Mouse (Mus musculus): Measurements from ENCODE around the gene Lonp1.

The Lonp1 gene

GRCm38 (mm10) chr17:56588921-56589320 is 37.8 kb downstream of the Lonp1 start:
- DNase-seq (ENCODE audit: low spot score), result no peak

- no peak for DNase-seq (ENCODE audit: low spot score)
Measured at GRCm38 (mm10) chr17:56587773-56588172, 38.9 kb downstream of the Lonp1 start.

GRCm38 (mm10) chr17:56585171-56585821 is 41.4 kb downstream of the Lonp1 start:
- DNase-seq (ENCODE audit: low spot score), result peak; percentile 54

GRCm38 (mm10) chr17:56584257-56585130 is 42.2 kb downstream of the Lonp1 start, which contains the start of the genes Safb2 and Safb:
TSS of gene Safb2 (minus strand) at chr17:56584585.
TSS of gene Safb (plus strand) at chr17:56584825.
- DNase-seq (ENCODE audit: low spot score), result peak; percentile 99

- DNase-seq (ENCODE audit: low spot score), result peak; percentile 23
Measured at GRCm38 (mm10) chr17:56583611-56584256, 43.0 kb downstream of the Lonp1 start.

- DNase-seq (ENCODE audit: low spot score), result no peak
Measured at GRCm38 (mm10) chr17:56583071-56583470, 43.6 kb downstream of the Lonp1 start.

- DNase-seq (ENCODE audit: low spot score), result no peak
Measured at GRCm38 (mm10) chr17:56572939-56573338, 53.7 kb downstream of the Lonp1 start.

GRCm38 (mm10) chr17:56572154-56572553 is 54.5 kb downstream of the Lonp1 start:
- DNase-seq (ENCODE audit: low spot score), result no peak

GRCm38 (mm10) chr17:56570287-56570686 is 56.4 kb downstream of the Lonp1 start:
- DNase-seq (ENCODE audit: low spot score), result no peak

- DNase-seq (ENCODE audit: low spot score), result no peak
Measured at GRCm38 (mm10) chr17:56567370-56567769, 59.3 kb downstream of the Lonp1 start.

GRCm38 (mm10) chr17:56566918-56567317 is 59.8 kb downstream of the Lonp1 start:
- no peak for DNase-seq (ENCODE audit: low spot score)

- no peak for DNase-seq (ENCODE audit: low spot score)
Measured at GRCm38 (mm10) chr17:56566293-56566692, 60.4 kb downstream of the Lonp1 start.

All from urinary bladder, postnatal 25 days (tissue).